Mouse (Mus musculus): ENCODE results near the gene Eef1akmt3. TPM values are rescaled to one million over a fixed set of nuclear protein-coding genes. Genes with fewer than 3 reads are reported as not detected.
"Not testable (repeated sequence)": the region's sequence is repeated elsewhere in the genome, so short reads cannot be mapped to it uniquely, and the experiment has no call there.

The Eef1akmt3 gene
- total RNA-seq, 2 experiments from 2014 or later = 0.27 to 0.30 TPM

DNA sequence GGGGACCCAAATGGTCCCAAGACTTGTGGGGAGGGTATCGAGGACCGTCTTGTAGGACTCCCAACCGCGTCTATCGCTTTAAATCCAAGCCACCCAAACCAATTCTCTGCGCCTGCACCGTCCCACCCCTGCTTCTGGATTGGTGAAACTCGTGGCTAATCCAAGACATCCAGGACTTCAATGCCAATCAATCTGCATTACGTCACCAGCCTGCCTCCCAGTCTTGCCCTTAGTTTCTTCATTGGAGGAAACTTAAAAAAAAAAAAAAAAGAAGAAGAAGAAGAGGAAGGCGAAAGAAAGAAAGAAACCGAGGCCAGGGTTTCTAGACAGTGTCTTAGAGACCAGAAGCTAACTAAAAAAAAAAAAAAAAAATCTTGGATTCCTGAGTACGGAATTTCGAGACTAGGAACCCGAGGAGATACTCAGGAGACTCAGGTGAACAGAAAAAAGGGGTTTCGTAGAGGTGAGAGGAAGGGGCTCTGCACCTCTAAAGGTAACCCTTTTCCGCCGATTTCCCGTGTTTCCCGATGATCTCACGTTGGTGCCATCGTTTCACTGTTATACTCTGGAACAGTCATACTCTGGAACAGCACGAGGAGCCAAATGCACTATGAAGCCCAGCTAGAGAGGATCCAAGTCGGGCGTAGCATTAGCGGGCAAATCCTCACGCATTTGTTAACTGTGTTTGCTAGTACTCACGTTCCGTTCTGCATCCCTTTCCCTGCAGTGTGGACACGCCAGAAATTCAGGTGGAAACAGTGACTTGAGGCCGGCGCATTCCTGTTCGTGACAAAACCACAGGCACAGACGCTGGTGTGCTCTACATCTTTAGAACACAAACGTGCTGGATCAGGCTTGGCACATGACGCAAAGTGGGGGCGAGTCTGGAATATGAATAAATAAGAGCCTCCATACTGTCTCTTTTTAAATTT is 29.1 kb upstream of the Eef1akmt3 start, which contains the start of gene Tspan31:
Gene Tspan31 (minus strand): TSS at position 75 of the 932 bp plus-strand sequence.
- DNase-seq = peak; percentile 91

GRCm38 (mm10) chr10:127069281-127070189 is 28.2 kb upstream of the Eef1akmt3 start:
- no peak for DNase-seq

DNA sequence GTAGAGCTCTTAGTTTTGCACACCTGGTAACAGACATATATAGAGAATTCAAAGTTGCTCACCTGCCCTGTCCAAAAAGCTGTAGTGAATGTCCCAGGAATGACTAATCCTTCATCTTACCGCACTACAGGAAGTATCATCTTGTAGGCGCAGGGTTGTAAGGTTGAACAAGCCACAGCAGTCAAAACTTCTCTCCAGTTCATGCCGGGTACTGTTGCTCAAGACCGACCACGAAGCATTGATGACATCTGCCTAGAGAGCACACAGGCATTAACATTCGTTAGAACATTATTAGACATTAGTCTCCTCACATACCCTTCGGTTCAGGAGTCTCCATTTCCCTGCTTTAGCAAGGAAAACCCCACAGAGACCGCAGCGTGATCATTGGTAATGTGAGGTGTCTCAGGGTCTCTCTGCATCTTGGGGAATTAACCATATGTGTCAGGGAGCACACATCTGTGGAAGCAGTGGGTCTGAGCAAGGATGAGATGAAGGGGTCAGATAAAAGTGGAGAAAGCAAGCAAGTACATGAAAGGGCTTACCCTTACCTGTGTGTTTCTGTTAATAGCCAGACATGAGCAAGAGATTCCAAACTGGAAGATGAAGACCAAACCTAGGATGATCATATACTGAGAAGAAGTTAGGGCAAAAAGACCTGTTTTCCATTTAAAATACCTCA is 27.2 kb upstream of the Eef1akmt3 start:
- DNase-seq = no peak

DNA sequence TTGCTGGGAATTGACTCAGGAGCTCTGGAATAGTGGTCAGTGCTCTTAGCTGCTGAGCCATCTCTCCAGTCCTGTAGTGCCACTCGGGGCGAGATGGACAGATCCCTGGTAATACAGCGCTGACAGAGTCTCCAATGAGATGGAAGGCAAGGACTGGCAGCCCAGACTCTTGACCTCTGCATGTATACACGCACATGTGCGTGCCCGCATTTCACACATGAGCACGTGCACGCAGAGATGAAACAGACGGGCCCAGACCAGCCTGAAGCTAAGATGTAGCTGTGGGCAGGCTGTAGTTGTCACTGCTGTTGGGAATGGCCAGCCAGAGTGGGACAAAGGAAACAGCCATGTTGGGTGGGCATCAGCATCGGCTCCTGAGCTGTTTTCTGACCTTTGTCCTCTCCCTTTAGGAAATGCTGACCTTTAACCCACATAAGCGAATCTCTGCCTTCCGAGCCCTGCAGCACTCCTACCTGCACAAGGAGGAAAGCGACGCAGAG is 25.3 kb upstream of the Eef1akmt3 start:
- DNase-seq = no peak

DNA sequence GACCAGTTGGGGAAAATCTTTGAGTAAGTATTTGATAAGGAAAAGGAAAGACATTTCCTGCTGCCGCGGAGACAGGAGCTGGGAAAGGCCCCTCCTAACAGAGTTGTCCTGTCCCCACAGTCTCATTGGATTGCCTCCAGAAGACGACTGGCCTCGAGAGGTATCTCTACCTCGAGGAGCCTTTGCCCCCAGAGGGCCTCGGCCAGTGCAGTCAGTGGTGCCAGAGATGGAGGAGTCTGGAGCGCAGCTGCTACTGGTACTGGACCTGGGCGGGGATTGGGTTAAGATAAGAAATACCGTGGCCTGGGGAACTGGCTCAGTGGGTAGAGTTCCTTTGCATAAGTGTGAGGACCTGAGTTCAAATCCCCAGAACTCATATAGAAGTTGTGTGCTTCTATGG is 24.7 kb upstream of the Eef1akmt3 start:
- DNase-seq = no peak

DNA sequence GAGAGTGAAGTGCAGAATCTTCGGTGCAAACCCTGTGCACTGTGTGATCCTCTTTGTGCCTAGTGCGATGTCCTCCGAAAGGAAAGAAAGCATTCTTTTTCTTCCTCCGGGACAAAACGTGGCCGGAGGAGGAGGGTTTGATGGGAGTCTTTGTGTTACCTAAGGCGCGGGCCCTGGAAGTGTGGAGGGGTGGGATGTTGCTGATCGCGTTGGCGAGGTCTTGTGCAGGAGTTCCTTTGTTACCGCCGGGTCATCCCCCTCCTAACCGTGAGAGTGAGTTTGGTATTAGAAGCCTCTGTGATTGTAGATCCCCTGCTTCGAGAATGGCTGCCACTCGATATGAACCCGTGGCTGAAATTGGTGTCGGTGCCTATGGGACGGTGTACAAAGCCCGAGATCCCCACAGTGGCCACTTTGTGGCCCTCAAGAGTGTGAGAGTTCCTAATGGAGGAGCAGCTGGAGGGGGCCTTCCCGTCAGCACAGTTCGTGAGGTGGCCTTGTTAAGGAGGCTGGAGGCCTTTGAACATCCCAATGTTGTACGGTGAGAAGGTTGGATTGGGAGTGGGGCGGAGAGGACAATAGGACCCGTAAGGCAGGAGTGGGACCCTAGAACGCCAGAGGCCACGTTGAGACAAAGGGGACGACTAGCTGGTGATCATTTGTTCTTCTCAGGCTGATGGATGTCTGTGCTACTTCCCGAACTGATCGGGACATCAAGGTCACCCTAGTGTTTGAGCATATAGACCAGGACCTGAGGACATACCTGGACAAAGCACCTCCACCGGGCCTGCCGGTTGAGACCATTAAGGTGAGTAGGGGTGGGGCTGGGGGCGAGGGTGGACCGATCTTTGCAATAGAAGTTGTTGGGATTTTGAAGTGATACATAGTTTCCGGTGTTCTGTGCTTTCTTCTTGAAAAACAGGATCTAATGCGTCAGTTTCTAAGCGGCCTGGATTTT is 22.9 kb upstream of the Eef1akmt3 start:
- no peak for DNase-seq

GRCm38 (mm10) chr10:127063239-127063872 is 22.0 kb upstream of the Eef1akmt3 start, which contains the start of gene Cdk4:
TSS of gene Cdk4 (plus strand) at chr10:127063534.
- DNase-seq = peak; percentile 99

DNA sequence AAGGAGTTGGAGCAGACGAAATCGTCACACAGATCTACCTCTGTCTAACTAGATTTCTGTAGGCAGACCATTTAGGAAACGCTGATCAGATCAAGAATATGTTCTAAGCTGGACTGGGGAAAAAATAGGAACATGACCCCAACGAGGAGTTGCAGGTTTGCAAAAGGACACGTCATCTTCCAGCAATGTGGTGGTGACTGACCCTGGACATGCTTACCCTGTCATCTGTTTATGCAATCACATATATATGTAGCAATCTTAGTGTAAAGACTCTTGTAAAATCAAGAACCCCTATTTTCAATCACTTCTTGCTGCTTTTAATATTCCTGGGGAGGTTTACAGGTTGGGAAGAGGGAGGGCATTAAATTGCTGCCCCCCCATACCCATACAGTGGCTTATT is 21.2 kb upstream of the Eef1akmt3 start:
- no peak for DNase-seq

DNA sequence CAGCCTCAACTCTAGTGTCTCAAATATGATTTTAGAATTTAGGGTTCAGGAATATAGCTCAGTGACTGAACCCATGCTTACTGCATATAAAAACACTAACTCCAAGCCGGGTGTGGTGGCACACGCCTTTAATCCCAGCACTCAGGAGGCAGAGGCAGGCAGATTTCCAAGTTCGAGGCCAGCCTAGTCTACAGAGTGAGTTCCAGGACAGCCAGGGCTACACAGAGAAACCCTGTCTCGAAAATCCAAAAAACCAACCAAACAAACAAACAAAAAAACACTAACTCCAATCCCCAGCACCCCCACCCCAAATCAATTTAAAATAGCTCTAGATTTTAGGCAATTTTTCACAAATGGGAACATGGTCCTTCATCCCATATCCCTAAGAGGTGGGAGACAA is 20.8 kb upstream of the Eef1akmt3 start:
- not testable (repeated sequence) for DNase-seq

DNA sequence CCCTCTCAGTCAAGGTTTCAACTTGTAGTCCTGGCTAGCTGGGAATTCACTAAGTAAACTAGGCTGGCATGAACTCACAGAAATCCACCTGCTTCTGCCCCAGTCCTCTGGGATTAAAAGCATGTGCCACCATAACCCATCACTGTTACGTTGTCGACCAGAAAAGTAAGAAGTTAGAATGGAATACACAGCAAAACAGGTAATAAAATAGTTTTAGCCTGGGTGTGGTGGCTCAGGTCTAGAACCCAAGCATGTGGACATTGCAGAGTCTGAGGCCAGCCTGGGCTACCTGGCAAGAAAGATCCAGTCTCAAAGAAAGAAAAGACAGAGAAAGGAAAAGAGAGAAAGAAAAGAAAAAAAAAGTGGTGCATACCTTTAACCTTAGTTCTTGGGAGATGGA is 20.2 kb upstream of the Eef1akmt3 start:
- DNase-seq = no peak

DNA sequence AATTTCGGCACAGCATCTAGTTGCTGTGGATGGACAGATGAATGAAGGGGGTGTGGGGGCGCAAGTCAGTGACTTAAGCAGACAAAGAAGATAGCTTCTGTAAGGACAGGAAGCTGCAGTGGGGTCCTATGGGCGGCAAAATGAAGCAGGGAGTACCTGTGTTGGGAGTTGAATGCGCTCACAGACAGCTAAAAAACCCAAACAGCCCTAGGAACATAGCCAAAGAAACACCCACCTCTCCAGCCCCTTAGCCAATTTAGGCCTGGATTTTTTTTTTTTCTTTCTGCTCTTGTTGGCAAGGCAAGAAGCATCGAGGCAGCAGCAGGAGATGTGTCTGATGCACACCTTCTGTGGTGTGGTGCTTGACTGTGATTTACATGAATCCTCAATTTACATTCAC is 19.8 kb upstream of the Eef1akmt3 start:
- no peak for DNase-seq

- DNase-seq = peak; percentile 73 to 78
Observed at GRCm38 (mm10) chr10:127059968-127060916, 18.9 kb upstream of the Eef1akmt3 start, which contains the start of gene March9. TSS of gene March9 (minus strand) at chr10:127060184.

DNA sequence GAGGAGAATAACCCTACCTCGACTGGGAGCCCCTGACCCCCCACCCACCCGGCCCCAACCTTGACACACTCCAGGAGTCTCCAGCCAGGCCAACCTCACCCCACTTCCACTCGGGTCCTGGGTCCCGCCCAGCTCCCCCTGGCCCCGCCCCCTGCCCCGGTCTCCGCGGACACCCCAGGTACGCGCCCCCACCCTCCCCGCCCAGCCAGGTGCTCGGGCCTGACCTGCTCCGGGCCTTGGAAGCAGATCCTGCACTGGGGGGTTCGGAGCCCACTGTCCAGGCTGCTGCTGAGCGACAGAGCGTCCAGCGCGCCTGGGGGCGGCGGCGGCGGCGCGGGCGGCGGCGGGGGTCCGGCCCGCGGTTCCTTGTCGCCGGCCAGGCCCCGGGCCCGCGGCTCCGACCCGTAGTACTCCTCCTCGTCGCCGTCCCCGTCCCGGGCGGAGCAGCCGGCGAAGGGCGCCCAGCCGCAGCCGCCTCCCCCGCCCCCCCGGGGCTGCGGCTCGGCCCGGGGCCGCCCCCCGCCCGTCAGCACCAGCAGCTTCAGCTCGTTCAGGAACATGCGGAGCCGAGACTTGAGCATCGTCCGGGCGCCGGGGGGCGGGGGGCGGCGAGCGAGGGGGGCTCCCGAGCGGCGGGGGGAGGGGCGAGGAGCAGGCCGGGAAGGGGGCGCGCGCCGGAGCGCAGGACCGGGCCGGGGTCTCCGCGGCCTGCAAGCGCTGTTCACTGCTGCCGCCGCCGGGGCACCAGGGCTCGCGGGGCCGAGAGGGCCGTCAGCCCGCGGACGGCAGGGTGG is 18.1 kb upstream of the Eef1akmt3 start:
- no peak for DNase-seq

DNA sequence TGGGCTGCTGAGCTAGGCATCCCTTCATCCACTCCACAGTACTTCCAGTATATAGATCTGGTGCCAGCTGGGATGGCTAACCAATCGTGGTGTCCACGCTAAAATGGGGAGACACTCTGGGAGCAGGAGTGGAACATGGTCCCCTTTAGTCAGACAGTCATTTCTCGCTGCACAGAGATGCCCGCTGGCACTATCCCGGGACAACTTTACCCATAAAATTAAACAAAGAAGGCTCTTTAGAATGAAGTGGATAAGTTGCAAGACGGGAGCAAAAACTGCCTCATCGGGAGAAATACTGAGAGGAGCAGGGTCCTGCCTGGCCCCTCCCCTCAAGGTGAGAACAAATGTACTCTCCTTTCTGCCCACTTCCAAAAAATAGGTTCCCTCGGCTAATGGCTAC is 17.4 kb upstream of the Eef1akmt3 start:
- DNase-seq = no peak

- peak; percentile 74 to 80 for DNase-seq
Observed at GRCm38 (mm10) chr10:127058161-127058560, 16.8 kb upstream of the Eef1akmt3 start.

- no peak for DNase-seq
Observed at GRCm38 (mm10) chr10:127056490-127056889, 15.2 kb upstream of the Eef1akmt3 start.

DNA sequence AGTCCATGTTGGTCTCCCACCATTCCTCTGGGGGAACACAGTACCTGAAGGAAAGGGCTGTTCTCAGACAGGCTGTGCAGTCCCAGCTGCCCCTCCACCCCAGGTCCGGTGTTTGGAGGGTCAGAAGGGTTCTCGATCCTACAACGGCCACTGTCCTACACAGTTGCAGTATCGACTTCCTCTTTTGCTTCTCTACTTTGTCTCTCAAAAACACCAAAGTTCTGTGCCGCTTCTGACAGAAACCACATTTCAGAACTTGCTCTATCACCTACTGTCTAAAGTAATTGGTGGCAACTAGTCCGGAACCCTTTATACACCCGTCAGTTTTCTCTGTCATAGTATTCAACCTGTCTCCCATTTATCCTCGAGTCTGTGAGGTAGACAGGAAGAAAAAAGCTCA is 14.1 kb upstream of the Eef1akmt3 start:
- DNase-seq = no peak

DNA sequence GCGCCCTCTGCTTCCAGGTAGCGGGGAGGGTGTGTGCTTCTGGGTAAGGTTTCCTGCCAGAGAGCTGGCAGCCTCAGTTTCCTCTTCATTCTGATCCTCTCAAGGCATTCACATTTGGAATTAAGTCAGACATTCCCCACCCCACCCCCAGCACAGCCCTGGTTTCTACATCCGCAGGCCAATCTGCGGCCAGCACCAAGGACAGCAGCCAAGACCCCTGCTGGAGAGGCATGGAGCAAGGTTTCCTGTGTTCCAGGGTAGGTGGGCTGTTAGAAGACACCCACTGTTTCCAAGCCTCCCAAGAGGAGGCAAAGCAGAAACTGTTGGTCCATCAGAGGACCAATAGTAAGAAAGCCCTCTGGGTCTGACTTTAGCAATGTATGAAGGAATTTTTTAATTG is 13.3 kb upstream of the Eef1akmt3 start:
- DNase-seq = no peak

Data from layer of hippocampus, postnatal 36 days (tissue).